Mouse (Mus musculus) hindbrain, embryonic 15.5 days (tissue): ENCODE results near the gene Atp6v1g3. TPM values are rescaled to one million over a fixed set of nuclear protein-coding genes. Genes with fewer than 3 reads are reported as not detected.
A peak's percentile ranks its signal among the peaks of the same experiment; 100 is the strongest.

Experiments
- ATAC-seq: fragments of 200-750 bp; cut with Nextera tagmentation; 2 replicates; pipeline ENCODE4 v1.8.0; 2017; ENCODE audit warnings: low read depth, moderate number of reproducible peaks, moderate TSS enrichment; ENCODE audit not compliant: low FRiP score
- H3K27ac ChIP-seq: fragments of 300-500 bp; sonication (generic); replicated peaks from 2 replicates; pipeline ENCODE4 v1.5.1; 2015; ENCODE audit warnings: mild to moderate bottlenecking, inconsistent platforms
- H3K27me3 ChIP-seq: fragments of 300-500 bp; sonication (generic); 2 replicates; pipeline ENCODE4 v1.6.1; 2015; ENCODE audit warnings: control low read depth, inconsistent platforms
- H3K36me3 ChIP-seq: fragments of 300-500 bp; sonication (generic); 2 replicates; pipeline ENCODE4 v1.6.1; 2015; ENCODE audit warnings: control low read depth, inconsistent platforms
- H3K4me1 ChIP-seq: fragments of 300-500 bp; sonication (generic); replicated peaks from 2 replicates; pipeline ENCODE4 v1.6.1; 2015; ENCODE audit warnings: control low read depth, inconsistent platforms
- H3K4me2 ChIP-seq: fragments of 300-500 bp; sonication (generic); 2 replicates; pipeline ENCODE4 v1.6.1; 2015; ENCODE audit warnings: moderate library complexity, mild to moderate bottlenecking, inconsistent platforms
- H3K4me3 ChIP-seq: fragments of 300-500 bp; sonication (generic); 2 replicates; pipeline ENCODE4 v1.5.1; 2015; ENCODE audit warnings: mild to moderate bottlenecking, inconsistent platforms
- H3K9ac ChIP-seq: fragments of 300-500 bp; sonication (generic); 2 replicates; pipeline ENCODE4 v1.6.1; 2015; ENCODE audit warnings: inconsistent platforms
- H3K9me3 ChIP-seq: fragments of 300-500 bp; sonication (generic); 2 replicates; pipeline ENCODE4 v1.6.1; 2016; ENCODE audit warnings: control low read depth, inconsistent platforms
- WGBS: fragments of 180-500 bp; shearing (Covaris S2); methylation state at CpG from one replicate; pipeline ENCODE4 v1.1.7; 2015; 5-methylcytosine and 5-hydroxymethylcytosine counted together
- polyA plus RNA-seq: library from polyadenylated mRNA; unstranded; fragments of >200 nt; fragmentation: Nextera tagmentation; extraction: Ambion mirVana; gene quantifications from 2 replicates; pipeline ENCODE4 v1.2.1, GENCODE M21; 2015

Gene Atp6v1g3
- polyA plus RNA-seq = not detected in 2 replicates

- Histone ChIP-seq H3K27ac (no peak within 1 kb of the TSS), H3K27me3 (no peaks in the 10 kb centered on the region), H3K9me3 (no peaks in the 10 kb centered on the region), H3K4me2 (no peak within 1 kb of the TSS), H3K4me3 (no peak within 1 kb of the TSS), H3K4me1 (no peaks in the 10 kb centered on the region), H3K9ac (no peak within 1 kb of the TSS), H3K36me3 (no peaks in the 10 kb centered on the region)
- 94% methylated on average over 2 of the region's 2 CpGs for WGBS
- no peak for ATAC-seq
Observed at GRCm38 (mm10) chr1:138273438-138273837, at the start of gene Atp6v1g3. Atp6v1g3 (plus strand) TSS chr1:138273738.

GRCm38 (mm10) chr1:138233051-138233450, 40.5 kb upstream of the Atp6v1g3 start:
- Histone ChIP-seq H3K27me3 (no peaks in the 10 kb centered on the region), H3K4me2 (no peak overlapping the region), H3K36me3 (no peaks in the 10 kb centered on the region), H3K4me3 (no peak overlapping the region), H3K9me3 (no peaks in the 10 kb centered on the region), H3K27ac (no peak overlapping the region), H3K4me1 (no peaks in the 10 kb centered on the region), H3K9ac (no peak overlapping the region)
- no peak for ATAC-seq

- no peaks in the 10 kb centered on the region for H3K9me3 ChIP-seq
- ATAC-seq = no peak
- 92% methylated on average over 2 of the region's 2 CpGs for WGBS
- H3K4me2 ChIP-seq = no peak overlapping the region
- H3K9ac ChIP-seq = no peak overlapping the region
- H3K4me3 ChIP-seq = no peak overlapping the region
- H3K27me3 ChIP-seq = no peaks in the 10 kb centered on the region
- no peaks in the 10 kb centered on the region for H3K36me3 ChIP-seq
- no peaks in the 10 kb centered on the region for H3K4me1 ChIP-seq
- H3K27ac ChIP-seq = no peak overlapping the region
Observed at GRCm38 (mm10) chr1:138237252-138237651, 36.3 kb upstream of the Atp6v1g3 start.

GRCm38 (mm10) chr1:138243947-138244346, 29.6 kb upstream of the Atp6v1g3 start:
- Histone ChIP-seq H3K9me3 (no peaks in the 10 kb centered on the region), H3K4me2 (no peak overlapping the region), H3K27me3 (no peaks in the 10 kb centered on the region), H3K36me3 (no peaks in the 10 kb centered on the region), H3K4me3 (no peak overlapping the region), H3K9ac (no peak overlapping the region), H3K4me1 (no peaks in the 10 kb centered on the region), H3K27ac (no peak overlapping the region)
- peak; percentile 56; the same call in 1 of the 2 replicates for ATAC-seq
- 49% methylated on average over 5 of the region's 5 CpGs for WGBS

- Histone ChIP-seq H3K4me3 (no peak overlapping the region), H3K9ac (no peak overlapping the region), H3K4me1 (no peaks in the 10 kb centered on the region), H3K9me3 (no peaks in the 10 kb centered on the region), H3K27me3 (no peaks in the 10 kb centered on the region), H3K4me2 (0 out of 2 replicates have a peak overlapping the region, but pooled peaks have one; percentile 23), H3K27ac (peak overlapping the region; percentile 65; the same call in 1 of the 2 replicates), H3K36me3 (no peaks in the 10 kb centered on the region)
- ATAC-seq = peak; percentile 30; the same call in 1 of the 2 replicates
- WGBS = 49% methylated on average over 7 of the region's 7 CpGs
Observed at GRCm38 (mm10) chr1:138244485-138244884, 29.1 kb upstream of the Atp6v1g3 start.

GRCm38 (mm10) chr1:138245103-138245502, 28.4 kb upstream of the Atp6v1g3 start:
- ATAC-seq = peak; percentile 27; the same call in 1 of the 2 replicates
- no peak overlapping the region for H3K4me2 ChIP-seq

GRCm38 (mm10) chr1:138245533-138245932, 28.0 kb upstream of the Atp6v1g3 start:
- Histone ChIP-seq H3K4me3 (no peak overlapping the region), H3K4me1 (no peaks in the 10 kb centered on the region), H3K27me3 (no peaks in the 10 kb centered on the region), H3K9me3 (no peaks in the 10 kb centered on the region), H3K4me2 (no peak overlapping the region), H3K9ac (no peak overlapping the region), H3K27ac (no peak overlapping the region), H3K36me3 (no peaks in the 10 kb centered on the region)
- 66% methylated on average over 3 of the region's 3 CpGs for whole genome bisulfite sequencing
- ATAC-seq = no peak

More at GRCm38 (mm10) chr1:138245103-138245502, 28.4 kb upstream of the Atp6v1g3 start:
- Histone ChIP-seq H3K4me1 (no peaks in the 10 kb centered on the region), H3K9me3 (no peaks in the 10 kb centered on the region), H3K36me3 (no peaks in the 10 kb centered on the region), H3K27ac (no peak overlapping the region), H3K27me3 (no peaks in the 10 kb centered on the region), H3K4me3 (no peak overlapping the region), H3K9ac (no peak overlapping the region)
- 64% methylated on average over 4 of the region's 4 CpGs for WGBS

- no peaks in the 10 kb centered on the region for H3K9me3 ChIP-seq
- H3K4me2 ChIP-seq = no peak overlapping the region
- 51% methylated on average over 7 of the region's 7 CpGs for WGBS
- H3K4me3 ChIP-seq = no peak overlapping the region
- H3K9ac ChIP-seq = no peak overlapping the region
- H3K4me1 ChIP-seq = no peaks in the 10 kb centered on the region
- H3K27ac ChIP-seq = no peak overlapping the region
- no peaks in the 10 kb centered on the region for H3K36me3 ChIP-seq
- H3K27me3 ChIP-seq = no peaks in the 10 kb centered on the region
- ATAC-seq = peak; percentile 73; the same call in 1 of the 2 replicates
Observed at GRCm38 (mm10) chr1:138246438-138247164, 26.9 kb upstream of the Atp6v1g3 start.

- no peak overlapping the region for H3K4me3 ChIP-seq
- H3K27me3 ChIP-seq = no peaks in the 10 kb centered on the region
Observed at GRCm38 (mm10) chr1:138247699-138248483, 25.6 kb upstream of the Atp6v1g3 start.

GRCm38 (mm10) chr1:138248770-138249169, 24.8 kb upstream of the Atp6v1g3 start:
- H3K4me1 ChIP-seq = no peaks in the 10 kb centered on the region
- H3K9me3 ChIP-seq = no peaks in the 10 kb centered on the region
- 93% methylated on average over 2 of the region's 2 CpGs for WGBS
- no peak overlapping the region for H3K4me2 ChIP-seq
- no peak overlapping the region for H3K4me3 ChIP-seq
- H3K9ac ChIP-seq = no peak overlapping the region
- H3K27ac ChIP-seq = no peak overlapping the region
- H3K36me3 ChIP-seq = no peaks in the 10 kb centered on the region
- H3K27me3 ChIP-seq = no peaks in the 10 kb centered on the region
- ATAC-seq = no peak

More at GRCm38 (mm10) chr1:138247699-138248483, 25.6 kb upstream of the Atp6v1g3 start:
- H3K4me2 ChIP-seq = no peak overlapping the region
- no peaks in the 10 kb centered on the region for H3K9me3 ChIP-seq
- no peak overlapping the region for H3K9ac ChIP-seq
- H3K36me3 ChIP-seq = no peaks in the 10 kb centered on the region
- ATAC-seq = no peak
- no peak overlapping the region for H3K27ac ChIP-seq
- H3K4me1 ChIP-seq = no peaks in the 10 kb centered on the region
- WGBS = 89% methylated on average over 8 of the region's 8 CpGs

- Histone ChIP-seq H3K4me3 (no peak overlapping the region), H3K27me3 (no peaks in the 10 kb centered on the region), H3K4me1 (no peaks in the 10 kb centered on the region), H3K9ac (no peak overlapping the region), H3K4me2 (no peak overlapping the region), H3K36me3 (no peaks in the 10 kb centered on the region), H3K27ac (no peak overlapping the region), H3K9me3 (no peaks in the 10 kb centered on the region)
- no peak for ATAC-seq
- WGBS = 71% methylated on average over 2 of the region's 2 CpGs
Observed at GRCm38 (mm10) chr1:138250951-138251350, 22.6 kb upstream of the Atp6v1g3 start.

GRCm38 (mm10) chr1:138256172-138256789, 17.3 kb upstream of the Atp6v1g3 start:
- no peaks in the 10 kb centered on the region for H3K36me3 ChIP-seq
- H3K4me2 ChIP-seq = no peak overlapping the region
- H3K4me3 ChIP-seq = no peak overlapping the region
- 91% methylated on average over 4 of the region's 4 CpGs for WGBS
- H3K27me3 ChIP-seq = no peaks in the 10 kb centered on the region
- no peaks in the 10 kb centered on the region for H3K4me1 ChIP-seq
- no peaks in the 10 kb centered on the region for H3K9me3 ChIP-seq
- ATAC-seq = no peak
- H3K27ac ChIP-seq = no peak overlapping the region
- H3K9ac ChIP-seq = no peak overlapping the region
